Mouse (Mus musculus): ENCODE measurements at regions not wholly inside any gene's neighbourhood (a gene's known extent, or its start where the extent isn't known, plus 50 kb on each side); places are given as distances from the start of the nearest gene placed in this dataset.

DNA sequence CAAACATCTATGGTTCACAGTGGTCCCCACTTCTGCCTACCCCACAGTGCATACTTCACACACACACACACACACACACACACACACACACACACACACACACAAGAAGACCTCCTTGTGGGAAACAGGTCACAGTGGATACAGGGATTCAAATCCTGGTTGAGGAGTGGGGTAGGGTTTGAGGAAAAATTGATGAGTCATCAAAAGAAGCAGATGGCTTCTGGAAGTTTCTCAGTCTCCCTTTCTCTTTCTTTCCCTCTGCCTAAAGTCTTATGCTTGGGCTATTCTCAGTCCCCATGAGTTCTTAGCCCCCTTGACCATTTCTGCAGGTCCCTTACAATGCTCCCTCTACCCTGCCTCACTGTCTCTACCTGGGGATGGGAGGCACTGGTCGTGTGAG lies 56.4 kb downstream of the Rassf10 start:
- no peaks in the 10 kb centered on the region for H3K36me3 ChIP-seq
- no peak for ATAC-seq
- H3K4me1 ChIP-seq (replicated peaks), result no peaks in the 10 kb centered on the region
- no peaks in the 10 kb centered on the region for H3K27me3 ChIP-seq
- no peak overlapping the region for H3K27ac ChIP-seq
- no peaks in the 10 kb centered on the region for H3K9me3 ChIP-seq
- no peak overlapping the region for H3K4me3 ChIP-seq (replicated peaks)
- no peak overlapping the region for H3K4me2 ChIP-seq (replicated peaks)
- no peak overlapping the region for H3K9ac ChIP-seq (replicated peaks)
- 88% methylated on average over 1 of the region's 1 CpGs for WGBS

DNA sequence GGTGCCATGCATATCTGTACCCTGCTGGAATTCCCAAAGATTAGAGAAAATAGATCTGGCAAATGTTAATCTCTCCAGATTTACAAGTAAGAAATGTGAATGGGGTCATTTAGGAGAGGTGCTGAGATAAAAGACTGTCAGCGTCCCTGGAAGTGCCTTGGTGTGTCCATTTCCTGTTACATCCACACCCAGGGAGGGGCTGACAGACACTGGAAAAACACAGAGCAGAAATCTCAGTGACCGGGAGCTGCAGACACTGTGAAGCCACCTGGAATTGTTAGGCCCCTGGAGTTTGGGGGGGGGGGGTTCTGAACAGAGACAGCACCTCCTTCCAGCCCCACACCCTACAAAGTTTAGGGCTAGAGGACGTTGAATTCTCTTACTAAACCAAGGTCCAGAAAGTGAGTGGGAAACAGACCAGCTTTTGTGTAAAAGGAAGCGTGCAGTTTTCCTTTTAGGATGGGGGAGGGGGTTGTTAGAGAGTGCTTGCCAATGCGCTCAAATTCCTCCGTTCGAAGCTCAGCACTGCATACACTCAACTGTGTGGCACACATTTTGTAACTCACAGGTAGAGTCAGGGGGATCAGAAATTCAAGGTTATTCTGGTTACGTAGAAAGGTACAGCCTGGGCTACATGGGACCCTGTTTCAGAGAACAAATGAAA lies 63.5 kb downstream of the Rassf10 start:
- no peaks in the 10 kb centered on the region for H3K9me3 ChIP-seq
- ATAC-seq, result no peak
- H3K27ac ChIP-seq, result no peak overlapping the region
- no peaks in the 10 kb centered on the region for H3K27me3 ChIP-seq
- no peaks in the 10 kb centered on the region for H3K36me3 ChIP-seq
- H3K4me1 ChIP-seq (replicated peaks), result no peaks in the 10 kb centered on the region
- H3K4me3 ChIP-seq (replicated peaks), result no peak overlapping the region
- no peak overlapping the region for H3K4me2 ChIP-seq (replicated peaks)
- no peak overlapping the region for H3K9ac ChIP-seq (replicated peaks)
- WGBS, result 62% methylated on average over 8 of the region's 8 CpGs

DNA sequence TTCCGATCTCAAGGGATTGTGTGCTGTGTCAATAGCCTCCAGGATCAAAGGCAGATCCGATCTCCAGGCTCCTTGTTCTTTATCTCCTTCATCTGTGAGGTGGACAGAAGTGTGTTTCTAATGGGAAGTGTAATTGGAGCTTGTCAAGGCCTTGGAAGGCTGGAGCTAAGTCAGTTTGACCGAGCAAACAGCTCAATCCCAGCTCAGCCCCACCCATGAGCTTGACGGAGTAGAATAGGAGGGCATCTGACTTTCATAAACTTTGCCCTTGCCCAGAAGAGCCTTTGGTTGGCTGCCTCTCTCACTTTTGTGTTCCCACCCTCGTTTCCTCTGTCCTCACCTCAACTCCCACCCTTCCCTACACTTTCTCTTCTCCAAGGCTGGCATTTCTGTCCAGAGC lies 67.7 kb downstream of the Rassf10 start:
- Histone ChIP-seq H3K27me3 (no peaks in the 10 kb centered on the region), H3K9me3 (no peaks in the 10 kb centered on the region), H3K9ac (replicated peaks) (no peak overlapping the region), H3K27ac (no peak overlapping the region), H3K36me3 (no peaks in the 10 kb centered on the region), H3K4me1 (replicated peaks) (no peaks in the 10 kb centered on the region), H3K4me3 (replicated peaks) (no peak overlapping the region), H3K4me2 (replicated peaks) (no peak overlapping the region)
- no peak for ATAC-seq
- 48% methylated on average over 5 of the region's 5 CpGs for WGBS

DNA sequence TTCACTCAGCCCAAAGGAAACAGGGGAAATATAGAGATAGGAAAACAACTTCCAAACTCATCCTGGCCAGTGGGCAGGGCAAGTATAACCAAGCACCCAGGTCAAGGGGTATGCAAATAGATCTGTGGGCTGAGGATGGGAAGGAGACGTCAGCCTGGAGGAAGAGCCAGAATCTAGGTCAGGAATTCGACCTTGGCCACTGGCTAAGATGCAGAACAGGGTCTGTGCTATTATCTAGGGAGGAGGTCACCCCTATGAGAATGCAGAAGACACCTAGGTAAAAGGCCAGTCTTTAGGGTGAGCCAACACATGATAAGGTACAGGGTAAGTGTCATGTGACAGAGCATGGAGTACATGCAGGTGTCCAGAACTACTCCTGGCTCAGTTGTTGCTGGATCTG lies 68.8 kb downstream of the Rassf10 start:
- Histone ChIP-seq H3K9ac (replicated peaks) (no peak overlapping the region), H3K36me3 (no peaks in the 10 kb centered on the region), H3K4me2 (replicated peaks) (no peak overlapping the region), H3K4me1 (replicated peaks) (no peaks in the 10 kb centered on the region), H3K27me3 (no peaks in the 10 kb centered on the region), H3K9me3 (no peaks in the 10 kb centered on the region), H3K4me3 (replicated peaks) (no peak overlapping the region), H3K27ac (no peak overlapping the region)
- no peak for ATAC-seq
- 48% methylated on average over 2 of the region's 2 CpGs for WGBS

DNA sequence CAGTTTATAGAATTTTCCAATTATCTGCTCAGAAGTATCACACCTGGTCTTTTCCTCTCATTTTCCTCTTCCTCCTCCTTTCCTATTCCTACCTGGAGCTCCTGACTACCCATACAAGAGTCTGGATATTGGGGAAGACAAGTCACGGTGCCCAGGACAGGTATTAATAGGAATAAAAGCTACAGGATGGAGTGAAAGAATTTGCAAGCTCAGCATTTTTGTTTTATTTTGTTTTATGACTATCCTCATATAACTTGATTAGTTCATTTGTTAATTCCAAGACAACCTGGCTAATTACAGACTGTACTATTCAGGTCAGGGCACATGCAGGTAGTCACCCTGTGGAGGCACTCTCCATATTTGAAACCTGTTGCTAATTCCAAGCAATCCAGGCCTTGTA lies 72.0 kb downstream of the Rassf10 start:
- H3K36me3 ChIP-seq, result no peaks in the 10 kb centered on the region
- no peaks in the 10 kb centered on the region for H3K4me1 ChIP-seq (replicated peaks)
- H3K27ac ChIP-seq, result no peak overlapping the region
- no peak overlapping the region for H3K4me3 ChIP-seq (replicated peaks)
- 94% methylated on average over 1 of the region's 1 CpGs for WGBS
- H3K9ac ChIP-seq (replicated peaks), result no peak overlapping the region
- no peaks in the 10 kb centered on the region for H3K9me3 ChIP-seq
- no peak overlapping the region for H3K4me2 ChIP-seq (replicated peaks)
- no peaks in the 10 kb centered on the region for H3K27me3 ChIP-seq
- ATAC-seq, result no peak

DNA sequence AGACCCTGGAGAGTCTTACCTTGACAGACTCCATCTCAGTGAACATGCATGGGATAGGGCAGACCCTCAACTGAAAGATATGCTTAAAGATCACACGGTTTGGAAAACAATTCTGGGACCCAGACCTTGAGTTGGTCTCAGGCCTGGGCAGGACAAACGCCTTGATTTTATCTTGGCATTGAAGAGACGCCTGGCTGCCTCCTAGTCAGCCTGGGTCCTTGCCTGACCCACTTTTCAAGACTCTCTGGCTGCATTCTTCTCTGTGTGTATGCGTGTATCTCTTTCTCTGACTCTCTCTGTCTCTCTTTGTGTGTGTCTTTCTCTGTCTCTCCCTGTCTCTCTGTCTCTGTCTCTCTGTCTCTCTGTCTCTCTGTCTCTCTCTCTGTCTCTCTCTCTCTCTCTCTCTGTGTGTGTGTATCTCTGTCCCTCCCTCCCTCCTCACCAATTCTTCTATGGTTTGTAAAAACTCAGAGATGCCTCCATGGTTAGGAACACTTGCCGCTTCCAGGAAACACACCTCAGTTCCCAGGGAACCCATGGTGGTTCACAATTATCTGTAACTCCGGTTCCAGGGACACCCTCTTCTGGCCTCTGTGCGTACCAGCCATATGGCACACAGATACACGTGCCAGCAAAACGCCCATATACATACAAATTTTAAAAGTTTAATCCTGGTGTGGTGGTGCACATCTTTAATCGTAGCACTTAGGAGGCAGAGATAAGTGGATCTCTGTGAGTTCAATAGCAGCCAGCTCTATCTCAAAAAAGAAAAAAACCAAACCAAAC lies 72.7 kb downstream of the Rassf10 start:
- H3K9ac ChIP-seq (replicated peaks), result no peak overlapping the region

DNA sequence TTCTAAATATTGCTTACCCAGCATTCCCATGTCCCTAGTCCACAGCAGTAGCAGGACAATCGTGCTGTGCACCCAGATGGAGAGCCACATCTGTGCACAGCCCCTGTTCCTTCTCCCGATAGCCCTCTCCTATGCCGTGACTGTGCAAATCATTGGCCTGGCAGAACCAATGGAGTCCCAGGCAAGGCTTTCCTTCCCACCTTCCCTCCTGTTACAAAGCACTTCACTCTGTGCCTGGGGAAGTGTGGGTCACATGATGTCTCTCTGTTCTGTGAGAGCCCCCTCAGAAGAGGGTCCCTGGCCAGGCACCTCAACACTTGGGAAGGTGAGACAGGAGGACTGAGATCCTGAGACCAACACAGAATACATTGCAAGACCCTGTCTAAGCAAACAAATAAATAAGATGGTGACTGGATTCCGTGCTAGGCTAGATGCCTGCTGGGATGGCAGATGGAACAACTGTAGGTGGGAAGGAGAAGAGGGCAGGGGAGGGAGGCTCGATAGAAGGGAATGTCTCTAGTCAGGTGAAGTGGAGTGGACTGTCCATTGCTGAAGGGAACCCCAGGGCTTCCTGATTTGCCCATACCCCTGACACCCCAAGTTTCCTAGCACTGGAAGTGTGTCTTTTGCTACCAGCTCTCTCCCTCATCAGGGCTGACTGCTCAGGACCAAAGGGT lies 73.5 kb downstream of the Rassf10 start:
- WGBS, result 74% methylated on average over 5 of the region's 5 CpGs
- no peaks in the 10 kb centered on the region for H3K27me3 ChIP-seq
- ATAC-seq, result no peak

More for the DNA sequence above, 72.7 kb downstream of the Rassf10 start:
- Histone ChIP-seq H3K27me3 (no peaks in the 10 kb centered on the region), H3K4me1 (replicated peaks) (no peaks in the 10 kb centered on the region), H3K36me3 (no peaks in the 10 kb centered on the region), H3K4me2 (replicated peaks) (no peak overlapping the region), H3K9me3 (no peaks in the 10 kb centered on the region), H3K4me3 (replicated peaks) (no peak overlapping the region), H3K27ac (no peak overlapping the region)
- 85% methylated on average over 10 of the region's 10 CpGs for WGBS
- ATAC-seq, result no peak

DNA sequence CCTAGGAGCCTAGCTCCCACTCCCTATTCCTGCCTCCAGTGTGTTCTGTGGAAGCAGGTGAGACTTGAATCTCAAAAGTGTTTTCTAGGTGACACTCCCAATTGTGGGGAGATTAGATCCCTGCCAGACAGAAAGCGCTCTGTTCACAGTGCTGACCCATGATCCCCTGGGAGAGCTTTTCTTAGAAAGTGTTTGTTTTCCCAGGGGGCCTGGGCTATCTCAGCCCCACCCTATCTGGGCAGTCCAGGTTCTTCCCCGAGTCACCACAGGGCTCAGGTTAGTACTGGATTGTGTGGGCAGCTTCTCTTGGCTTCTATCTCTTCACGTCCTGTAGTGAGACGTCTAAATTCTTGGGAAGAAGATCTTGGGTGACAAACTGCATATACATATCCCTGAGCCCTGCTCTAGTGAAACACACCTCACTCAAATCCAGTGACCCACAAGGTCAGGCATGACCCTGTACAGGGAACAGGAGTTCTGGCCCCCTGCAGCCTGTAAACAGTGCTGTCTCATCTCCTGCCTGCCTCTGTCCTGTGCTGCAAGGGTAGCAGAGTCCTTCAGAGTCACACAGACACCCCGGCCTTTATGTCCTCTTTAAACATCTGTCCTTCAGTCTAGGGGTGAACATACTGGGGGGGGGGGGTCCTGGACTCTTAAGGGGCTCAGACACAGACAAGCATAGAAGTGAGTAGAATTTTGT lies 76.4 kb downstream of the Rassf10 start:
- no peak overlapping the region for H3K27ac ChIP-seq
- no peak overlapping the region for H3K9ac ChIP-seq (replicated peaks)
- H3K9me3 ChIP-seq, result no peaks in the 10 kb centered on the region
- H3K4me2 ChIP-seq (replicated peaks), result no peak overlapping the region
- no peak for ATAC-seq
- no peaks in the 10 kb centered on the region for H3K4me1 ChIP-seq (replicated peaks)
- no peaks in the 10 kb centered on the region for H3K36me3 ChIP-seq
- no peaks in the 10 kb centered on the region for H3K27me3 ChIP-seq
- no peak overlapping the region for H3K4me3 ChIP-seq (replicated peaks)
- WGBS, result 56% methylated on average over 5 of the region's 5 CpGs

More for the DNA sequence above, 73.5 kb downstream of the Rassf10 start:
- Histone ChIP-seq H3K9me3 (no peaks in the 10 kb centered on the region), H3K4me3 (replicated peaks) (no peak overlapping the region), H3K9ac (replicated peaks) (no peak overlapping the region), H3K36me3 (no peaks in the 10 kb centered on the region), H3K4me2 (replicated peaks) (no peak overlapping the region), H3K27ac (no peak overlapping the region), H3K4me1 (replicated peaks) (no peaks in the 10 kb centered on the region)

DNA sequence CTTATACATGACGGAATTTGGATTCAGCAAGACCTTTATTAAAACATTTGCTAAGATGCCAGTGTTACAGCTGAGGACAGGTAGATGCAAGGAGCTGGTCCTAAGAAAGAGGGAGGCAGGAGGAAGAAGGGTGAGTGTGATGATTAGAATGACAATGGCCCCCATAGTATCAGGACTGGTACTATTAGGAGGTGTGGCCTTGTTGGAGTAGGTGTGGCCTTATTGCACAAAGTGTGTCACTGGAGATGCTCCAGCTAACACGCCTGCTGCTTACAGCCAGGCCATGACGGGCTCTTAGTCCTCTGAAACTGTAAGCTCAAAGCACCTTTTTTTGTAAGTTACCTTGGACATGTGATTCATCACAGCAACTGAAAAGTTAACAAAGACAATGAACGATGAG lies 82.0 kb downstream of the Rassf10 start:
- Histone ChIP-seq H3K4me2 (replicated peaks) (no peak overlapping the region), H3K36me3 (no peaks in the 10 kb centered on the region), H3K27ac (no peak overlapping the region), H3K9ac (replicated peaks) (no peak overlapping the region), H3K27me3 (no peaks in the 10 kb centered on the region), H3K4me3 (replicated peaks) (no peak overlapping the region), H3K4me1 (replicated peaks) (no peaks in the 10 kb centered on the region), H3K9me3 (no peaks in the 10 kb centered on the region)
- no peak for ATAC-seq
- 88% methylated on average over 4 of the region's 4 CpGs for WGBS

DNA sequence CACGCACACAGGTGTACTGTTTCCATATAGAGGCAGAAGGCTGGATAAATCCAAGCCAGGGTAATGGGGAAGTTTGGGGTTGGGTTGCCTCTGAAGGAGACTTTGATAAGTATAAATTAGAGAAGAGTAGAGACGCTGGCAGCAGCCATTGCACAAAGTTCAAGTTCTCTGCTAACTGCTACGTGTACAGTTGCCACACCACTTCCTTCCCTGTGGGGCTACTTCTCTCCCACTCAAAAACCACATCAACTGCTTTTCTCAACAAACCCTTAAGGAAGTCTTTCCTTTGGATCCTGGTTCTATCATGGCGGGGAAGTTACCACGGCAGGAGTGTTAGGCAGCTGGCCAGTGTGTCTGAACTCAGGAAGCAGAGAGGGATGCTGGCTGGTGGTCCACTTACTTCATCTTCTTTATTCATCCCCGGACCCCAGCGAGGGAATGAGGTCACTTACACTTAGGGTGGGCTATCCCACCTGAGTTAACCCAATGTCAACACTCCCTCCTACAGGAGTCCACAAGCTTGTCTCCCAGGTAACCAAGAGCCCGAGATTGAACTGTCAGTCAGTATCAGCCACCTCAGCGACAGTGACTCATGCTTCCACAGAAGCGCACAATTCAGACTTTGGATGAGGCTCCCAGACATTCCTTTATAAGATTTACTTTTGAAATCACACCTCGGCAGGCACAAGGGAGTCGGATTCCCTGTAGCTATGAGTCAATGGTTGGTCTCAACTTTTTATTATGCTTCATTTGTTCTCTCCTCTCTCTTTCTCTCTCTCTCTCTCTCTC lies 84.3 kb downstream of the Rassf10 start:
- Histone ChIP-seq H3K9me3 (no peaks in the 10 kb centered on the region), H3K36me3 (no peaks in the 10 kb centered on the region), H3K4me3 (replicated peaks) (no peak overlapping the region), H3K9ac (replicated peaks) (no peak overlapping the region), H3K27ac (no peak overlapping the region), H3K4me2 (replicated peaks) (no peak overlapping the region), H3K4me1 (replicated peaks) (no peaks in the 10 kb centered on the region), H3K27me3 (no peaks in the 10 kb centered on the region)
- no peak for ATAC-seq
- WGBS, result 76% methylated on average over 12 of the region's 12 CpGs

DNA sequence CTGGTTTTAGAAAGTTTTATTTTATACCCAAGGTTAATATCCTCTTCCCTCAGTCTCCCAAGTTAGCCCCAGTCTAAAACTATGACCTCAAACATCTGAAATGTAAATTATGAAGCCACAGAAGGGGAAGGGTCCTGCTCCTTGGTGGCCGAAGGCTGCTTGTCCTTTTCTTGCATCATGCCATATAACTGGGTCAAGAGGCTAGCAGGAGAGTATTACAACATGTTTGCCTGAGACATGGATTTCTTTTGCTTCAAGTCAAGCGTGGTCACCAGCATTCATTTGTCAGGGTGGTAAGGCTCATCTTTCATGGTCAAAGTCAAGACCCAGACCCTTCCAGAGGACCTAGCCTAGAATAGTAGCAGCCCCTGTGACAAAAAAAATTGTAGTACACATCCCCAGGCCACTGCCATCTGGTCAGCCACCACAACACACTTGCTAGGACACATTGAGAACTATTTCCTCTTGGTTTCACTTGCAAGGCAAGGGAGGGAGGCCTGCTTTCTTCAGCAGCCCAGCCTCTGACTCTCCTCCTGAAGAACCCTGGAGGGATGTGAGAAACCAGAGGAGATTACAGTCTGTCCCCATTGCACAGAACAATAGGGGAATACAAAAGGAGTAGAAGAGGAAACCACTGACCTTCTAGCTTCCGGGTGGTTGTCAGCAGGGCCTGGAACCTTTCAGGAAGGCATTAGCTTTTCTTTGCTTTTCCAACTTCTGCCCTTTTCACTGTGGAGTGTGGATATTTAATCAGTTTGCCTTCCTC lies 85.3 kb downstream of the Rassf10 start:
- no peak overlapping the region for H3K4me2 ChIP-seq (replicated peaks)
- no peaks in the 10 kb centered on the region for H3K9me3 ChIP-seq
- WGBS, result 58% methylated on average over 3 of the region's 3 CpGs
- H3K27me3 ChIP-seq, result no peaks in the 10 kb centered on the region
- no peaks in the 10 kb centered on the region for H3K36me3 ChIP-seq
- no peaks in the 10 kb centered on the region for H3K4me1 ChIP-seq (replicated peaks)
- H3K4me3 ChIP-seq (replicated peaks), result no peak overlapping the region
- no peak overlapping the region for H3K9ac ChIP-seq (replicated peaks)
- ATAC-seq, result no peak
- H3K27ac ChIP-seq, result no peak overlapping the region
